Mouse (Mus musculus): ENCODE results near the gene Ndufa6. TPM values are rescaled to one million over a fixed set of nuclear protein-coding genes. Genes with fewer than 3 reads are reported as not detected.

Ndufa6 gene
- polyA plus RNA-seq, 1 experiment from 2014 or later: 432 TPM

GRCm38 (mm10) chr15:82382441-82382840 lies 28.3 kb upstream of the Ndufa6 start:
- Histone ChIP-seq H3K36me3 (ENCODE audit: control insufficient read depth, insufficient read depth, low read length) (no peaks in the 10 kb centered on the region), H3K4me3 (ENCODE audit: low read depth, low read length) (no peak overlapping the region), H3K9ac (replicated peaks; ENCODE audit: low read depth, low read length) (no peak overlapping the region), H3K4me1 (ENCODE audit: control insufficient read depth, insufficient read depth, low read length) (no peaks in the 10 kb centered on the region), H3K9me3 (ENCODE audit: control insufficient read depth, low read length) (no peaks in the 10 kb centered on the region), H3K27me3 (ENCODE audit: control insufficient read depth, insufficient read depth, low read length) (no peaks in the 10 kb centered on the region), H3K27ac (ENCODE audit: low read depth, low read length) (no peak overlapping the region), H3K4me2 (ENCODE audit: low read depth, low read length) (no peak overlapping the region)
- 95% methylated on average over 2 of the region's 2 CpGs for WGBS
- ATAC-seq (ENCODE audit: low read depth): no peak

- Histone ChIP-seq H3K27ac (ENCODE audit: low read depth, low read length) (no peak overlapping the region), H3K9me3 (ENCODE audit: control insufficient read depth, low read length) (no peaks in the 10 kb centered on the region), H3K27me3 (ENCODE audit: control insufficient read depth, insufficient read depth, low read length) (no peaks in the 10 kb centered on the region), H3K36me3 (ENCODE audit: control insufficient read depth, insufficient read depth, low read length) (no peaks in the 10 kb centered on the region), H3K9ac (replicated peaks; ENCODE audit: low read depth, low read length) (no peak overlapping the region), H3K4me2 (ENCODE audit: low read depth, low read length) (peak overlapping the region; percentile 52), H3K4me3 (ENCODE audit: low read depth, low read length) (peak overlapping the region; percentile 22; the same call in 1 of the 2 replicates), H3K4me1 (ENCODE audit: control insufficient read depth, insufficient read depth, low read length) (no peaks in the 10 kb centered on the region)
- 32% methylated on average over 7 of the region's 7 CpGs for WGBS
- ATAC-seq (ENCODE audit: low read depth): no peak
Observed at GRCm38 (mm10) chr15:82380714-82381062, 26.6 kb upstream of the Ndufa6 start.

GRCm38 (mm10) chr15:82379871-82380713 lies 26.0 kb upstream of the Ndufa6 start, which contains the start of gene Cyp2d22:
Gene Cyp2d22, minus strand, starts transcription at chr15:82380260.
- WGBS: 6% methylated on average over 17 of the region's 24 CpGs
- peak within 1 kb of the TSS; percentile 52 for H3K4me2 ChIP-seq (ENCODE audit: low read depth, low read length)
- peak within 1 kb of the TSS; percentile 22 for H3K4me3 ChIP-seq (ENCODE audit: low read depth, low read length)
- H3K36me3 ChIP-seq (ENCODE audit: control insufficient read depth, insufficient read depth, low read length): no peaks in the 10 kb centered on the region
- H3K27ac ChIP-seq (ENCODE audit: low read depth, low read length): no peak within 1 kb of the TSS
- peak; percentile 61; the same call in 1 of the 2 replicates for ATAC-seq (ENCODE audit: low read depth)
- no peaks in the 10 kb centered on the region for H3K27me3 ChIP-seq (ENCODE audit: control insufficient read depth, insufficient read depth, low read length)
- no peaks in the 10 kb centered on the region for H3K4me1 ChIP-seq (ENCODE audit: control insufficient read depth, insufficient read depth, low read length)
- H3K9me3 ChIP-seq (ENCODE audit: control insufficient read depth, low read length): no peaks in the 10 kb centered on the region
- 0 out of 2 replicates have a peak within 1 kb of the TSS, but pooled peaks have one; percentile 41 for H3K9ac ChIP-seq (replicated peaks; ENCODE audit: low read depth, low read length)

GRCm38 (mm10) chr15:82379511-82379870 lies 25.4 kb upstream of the Ndufa6 start:
- WGBS: 29% methylated on average over 7 of the region's 7 CpGs
- Histone ChIP-seq H3K27ac (ENCODE audit: low read depth, low read length) (no peak overlapping the region), H3K36me3 (ENCODE audit: control insufficient read depth, insufficient read depth, low read length) (no peaks in the 10 kb centered on the region), H3K9me3 (ENCODE audit: control insufficient read depth, low read length) (no peaks in the 10 kb centered on the region), H3K9ac (replicated peaks; ENCODE audit: low read depth, low read length) (0 out of 2 replicates have a peak overlapping the region, but pooled peaks have one; percentile 41), H3K27me3 (ENCODE audit: control insufficient read depth, insufficient read depth, low read length) (no peaks in the 10 kb centered on the region), H3K4me2 (ENCODE audit: low read depth, low read length) (peak overlapping the region; percentile 52; the same call in 1 of the 2 replicates), H3K4me1 (ENCODE audit: control insufficient read depth, insufficient read depth, low read length) (no peaks in the 10 kb centered on the region), H3K4me3 (ENCODE audit: low read depth, low read length) (peak overlapping the region; percentile 22)
- ATAC-seq (ENCODE audit: low read depth): no peak

GRCm38 (mm10) chr15:82378261-82379180 lies 24.4 kb upstream of the Ndufa6 start:
- no peak overlapping the region for H3K4me2 ChIP-seq (ENCODE audit: low read depth, low read length)
- no peaks in the 10 kb centered on the region for H3K9me3 ChIP-seq (ENCODE audit: control insufficient read depth, low read length)
- H3K36me3 ChIP-seq (ENCODE audit: control insufficient read depth, insufficient read depth, low read length): no peaks in the 10 kb centered on the region
- ATAC-seq (ENCODE audit: low read depth): no peak
- no peak overlapping the region for H3K4me3 ChIP-seq (ENCODE audit: low read depth, low read length)
- no peaks in the 10 kb centered on the region for H3K4me1 ChIP-seq (ENCODE audit: control insufficient read depth, insufficient read depth, low read length)
- 50% methylated on average over 15 of the region's 15 CpGs for WGBS
- H3K27ac ChIP-seq (ENCODE audit: low read depth, low read length): no peak overlapping the region
- no peak overlapping the region for H3K9ac ChIP-seq (replicated peaks; ENCODE audit: low read depth, low read length)
- H3K27me3 ChIP-seq (ENCODE audit: control insufficient read depth, insufficient read depth, low read length): no peaks in the 10 kb centered on the region

- Histone ChIP-seq H3K36me3 (ENCODE audit: control insufficient read depth, insufficient read depth, low read length) (no peaks in the 10 kb centered on the region), H3K9ac (replicated peaks; ENCODE audit: low read depth, low read length) (no peak overlapping the region), H3K4me3 (ENCODE audit: low read depth, low read length) (no peak overlapping the region), H3K9me3 (ENCODE audit: control insufficient read depth, low read length) (no peaks in the 10 kb centered on the region), H3K27ac (ENCODE audit: low read depth, low read length) (no peak overlapping the region), H3K27me3 (ENCODE audit: control insufficient read depth, insufficient read depth, low read length) (no peaks in the 10 kb centered on the region), H3K4me1 (ENCODE audit: control insufficient read depth, insufficient read depth, low read length) (no peaks in the 10 kb centered on the region), H3K4me2 (ENCODE audit: low read depth, low read length) (no peak overlapping the region)
- WGBS: 69% methylated on average over 5 of the region's 5 CpGs
- no peak for ATAC-seq (ENCODE audit: low read depth)
Observed at GRCm38 (mm10) chr15:82377701-82378100, 23.6 kb upstream of the Ndufa6 start.

- ATAC-seq (ENCODE audit: low read depth): no peak
- H3K9ac ChIP-seq (replicated peaks; ENCODE audit: low read depth, low read length): no peak overlapping the region
- no peak overlapping the region for H3K4me3 ChIP-seq (ENCODE audit: low read depth, low read length)
- H3K4me1 ChIP-seq (ENCODE audit: control insufficient read depth, insufficient read depth, low read length): no peaks in the 10 kb centered on the region
- 61% methylated on average over 17 of the region's 17 CpGs for WGBS
- H3K36me3 ChIP-seq (ENCODE audit: control insufficient read depth, insufficient read depth, low read length): no peaks in the 10 kb centered on the region
- H3K9me3 ChIP-seq (ENCODE audit: control insufficient read depth, low read length): no peaks in the 10 kb centered on the region
- no peak overlapping the region for H3K4me2 ChIP-seq (ENCODE audit: low read depth, low read length)
- H3K27ac ChIP-seq (ENCODE audit: low read depth, low read length): no peak overlapping the region
- H3K27me3 ChIP-seq (ENCODE audit: control insufficient read depth, insufficient read depth, low read length): no peaks in the 10 kb centered on the region
Observed at GRCm38 (mm10) chr15:82376393-82377138, 22.4 kb upstream of the Ndufa6 start.

- Histone ChIP-seq H3K4me2 (ENCODE audit: low read depth, low read length) (no peak overlapping the region), H3K4me3 (ENCODE audit: low read depth, low read length) (no peak overlapping the region), H3K36me3 (ENCODE audit: control insufficient read depth, insufficient read depth, low read length) (no peaks in the 10 kb centered on the region), H3K9ac (replicated peaks; ENCODE audit: low read depth, low read length) (no peak overlapping the region), H3K27ac (ENCODE audit: low read depth, low read length) (no peak overlapping the region), H3K9me3 (ENCODE audit: control insufficient read depth, low read length) (no peaks in the 10 kb centered on the region), H3K4me1 (ENCODE audit: control insufficient read depth, insufficient read depth, low read length) (no peaks in the 10 kb centered on the region), H3K27me3 (ENCODE audit: control insufficient read depth, insufficient read depth, low read length) (no peaks in the 10 kb centered on the region)
- WGBS: 88% methylated on average over 9 of the region's 9 CpGs
- no peak for ATAC-seq (ENCODE audit: low read depth)
Observed at GRCm38 (mm10) chr15:82375855-82376254, 21.7 kb upstream of the Ndufa6 start.

All from neural tube, embryonic 14.5 days (tissue).